Mouse (Mus musculus) hindbrain, embryonic 11.5 days (tissue): ENCODE results near the gene Daglb. TPM values are rescaled to one million over a fixed set of nuclear protein-coding genes. Genes with fewer than 3 reads are reported as not detected.

Experiments used
- ATAC-seq: fragments of 200-750 bp; cut with Nextera tagmentation; 2 replicates; pipeline ENCODE4 v1.8.0; 2017; ENCODE audit warnings: mild to moderate bottlenecking, moderate TSS enrichment, moderate library complexity; ENCODE audit not compliant: low FRiP score
- DNase-seq: peaks from one replicate; pipeline ENCODE4 v3.0.0-alpha.2; 2015; ENCODE audit warnings: low spot score
- H3K27ac ChIP-seq: fragments of 300-500 bp; sonication (generic); 2 replicates; pipeline ENCODE4 v1.5.1; 2014; ENCODE audit warnings: mild to moderate bottlenecking, low read depth, low read length
- H3K27me3 ChIP-seq: fragments of 300-500 bp; sonication (generic); 2 replicates; pipeline ENCODE4 v1.6.1; 2014; ENCODE audit warnings: mild to moderate bottlenecking, low read length, moderate library complexity, mixed read lengths; ENCODE audit not compliant: control insufficient read depth, insufficient read depth
- H3K36me3 ChIP-seq: fragments of 300-500 bp; sonication (generic); 2 replicates; pipeline ENCODE4 v1.6.1; 2014; ENCODE audit warnings: mild to moderate bottlenecking, low read length, moderate library complexity, mixed read lengths; ENCODE audit not compliant: control insufficient read depth, insufficient read depth
- H3K4me1 ChIP-seq: fragments of 300-500 bp; sonication (generic); replicated peaks from 2 replicates; pipeline ENCODE4 v1.6.1; 2014; ENCODE audit warnings: low read length, mixed read lengths; ENCODE audit not compliant: control insufficient read depth, insufficient read depth
- H3K4me2 ChIP-seq: fragments of 300-500 bp; sonication (generic); replicated peaks from 2 replicates; pipeline ENCODE4 v1.6.1; 2014; ENCODE audit warnings: mild to moderate bottlenecking, low read depth, low read length
- H3K4me3 ChIP-seq: fragments of 300-500 bp; sonication (generic); 2 replicates; pipeline ENCODE4 v1.5.1; 2014; ENCODE audit warnings: low read depth, low read length
- H3K9ac ChIP-seq: fragments of 300-500 bp; sonication (generic); 2 replicates; pipeline ENCODE4 v1.6.1; 2014; ENCODE audit warnings: low read depth, low read length
- H3K9me3 ChIP-seq: fragments of 300-500 bp; sonication (generic); 2 replicates; pipeline ENCODE4 v1.6.1; 2016; ENCODE audit warnings: low read length; ENCODE audit not compliant: control insufficient read depth
- WGBS: fragments of 180-500 bp; shearing (Covaris S2); extraction: QIAGEN DNeasy Blood & Tissue Kit; methylation state at CpG from one replicate; pipeline ENCODE4 v1.1.7; 2014; 5-methylcytosine and 5-hydroxymethylcytosine counted together
- polyA plus RNA-seq: library from polyadenylated mRNA; unstranded; fragments of >200 nt; fragmentation: Nextera tagmentation; extraction: Ambion mirVana; gene quantifications from 2 replicates; pipeline ENCODE4 v1.2.1, GENCODE M21; 2014

Daglb gene
- polyA plus RNA-seq, result 10.2 and 12.2 TPM in 2 replicates

GRCm38 (mm10) chr5:143464100-143464756, at the start of gene Daglb:
Gene Daglb (plus strand): TSS chr5:143464584.
- WGBS, result 3% methylated on average over 43 of the region's 43 CpGs
- Histone ChIP-seq H3K9ac (peak within 1 kb of the TSS; percentile 81), H3K9me3 (no peaks in the 10 kb centered on the region), H3K27ac (no peak within 1 kb of the TSS), H3K4me1 (peaks cover 3% of the 10 kb centered on the region; the same call in 1 of the 2 replicates), H3K27me3 (no peaks in the 10 kb centered on the region), H3K4me3 (peak within 1 kb of the TSS; percentile 65), H3K4me2 (peak within 1 kb of the TSS; percentile 74), H3K36me3 (peaks cover 5% of the 10 kb centered on the region; the same call in 1 of the 2 replicates)
- peak; percentile 97 for ATAC-seq
- DNase-seq, result peak; percentile 95

- H3K9ac ChIP-seq, result no peak overlapping the region
- no peak overlapping the region for H3K27ac ChIP-seq
- H3K4me1 ChIP-seq, result no peaks in the 10 kb centered on the region
- H3K4me3 ChIP-seq, result no peak overlapping the region
- ATAC-seq, result no peak
- 89% methylated on average over 4 of the region's 4 CpGs for WGBS
- peaks cover 11% of the 10 kb centered on the region for H3K36me3 ChIP-seq
- no peaks in the 10 kb centered on the region for H3K27me3 ChIP-seq
- DNase-seq, result no peak
- no peak overlapping the region for H3K4me2 ChIP-seq
- no peaks in the 10 kb centered on the region for H3K9me3 ChIP-seq
Measured at GRCm38 (mm10) chr5:143421484-143421883, 42.9 kb upstream of the Daglb start.

GRCm38 (mm10) chr5:143422990-143423389, 41.4 kb upstream of the Daglb start:
- Histone ChIP-seq H3K9ac (no peak overlapping the region), H3K9me3 (no peaks in the 10 kb centered on the region), H3K27me3 (no peaks in the 10 kb centered on the region), H3K4me1 (no peaks in the 10 kb centered on the region), H3K4me2 (no peak overlapping the region), H3K36me3 (peaks cover 11% of the 10 kb centered on the region), H3K27ac (no peak overlapping the region), H3K4me3 (no peak overlapping the region)
- ATAC-seq, result no peak
- no peak for DNase-seq
- WGBS, result 85% methylated on average over 4 of the region's 4 CpGs

- Histone ChIP-seq H3K27me3 (no peaks in the 10 kb centered on the region), H3K27ac (no peak overlapping the region), H3K4me3 (no peak overlapping the region), H3K9ac (no peak overlapping the region), H3K4me1 (no peaks in the 10 kb centered on the region), H3K9me3 (no peaks in the 10 kb centered on the region), H3K4me2 (no peak overlapping the region), H3K36me3 (peaks cover 7% of the 10 kb centered on the region; the same call in 1 of the 2 replicates)
- WGBS, result 25% methylated on average over 6 of the region's 6 CpGs
- DNase-seq (peak; percentile 78), ATAC-seq (no peak)
Measured at GRCm38 (mm10) chr5:143423899-143424519, 40.4 kb upstream of the Daglb start.

GRCm38 (mm10) chr5:143434421-143434820, 30.0 kb upstream of the Daglb start:
- 7% methylated on average over 4 of the region's 4 CpGs for WGBS
- DNase-seq, result peak; percentile 83
- Histone ChIP-seq H3K4me1 (no peaks in the 10 kb centered on the region), H3K27ac (no peak overlapping the region), H3K9me3 (no peaks in the 10 kb centered on the region), H3K4me2 (no peak overlapping the region), H3K36me3 (no peaks in the 10 kb centered on the region), H3K4me3 (no peak overlapping the region), H3K9ac (no peak overlapping the region), H3K27me3 (no peaks in the 10 kb centered on the region)
- ATAC-seq, result no peak

GRCm38 (mm10) chr5:143441298-143441697, 23.1 kb upstream of the Daglb start:
- Histone ChIP-seq H3K9ac (no peak overlapping the region), H3K36me3 (no peaks in the 10 kb centered on the region), H3K9me3 (no peaks in the 10 kb centered on the region), H3K27ac (no peak overlapping the region), H3K4me3 (no peak overlapping the region), H3K27me3 (no peaks in the 10 kb centered on the region), H3K4me2 (no peak overlapping the region), H3K4me1 (no peaks in the 10 kb centered on the region)
- WGBS, result 87% methylated on average over 3 of the region's 3 CpGs
- DNase-seq (no peak), ATAC-seq (no peak)

GRCm38 (mm10) chr5:143441753-143442152, 22.6 kb upstream of the Daglb start:
- no peak overlapping the region for H3K4me3 ChIP-seq
- DNase-seq (no peak), ATAC-seq (no peak)
- H3K27ac ChIP-seq, result no peak overlapping the region
- H3K36me3 ChIP-seq, result no peaks in the 10 kb centered on the region
- no peaks in the 10 kb centered on the region for H3K9me3 ChIP-seq
- no peak overlapping the region for H3K4me2 ChIP-seq
- H3K27me3 ChIP-seq, result no peaks in the 10 kb centered on the region
- no peak overlapping the region for H3K9ac ChIP-seq
- no peaks in the 10 kb centered on the region for H3K4me1 ChIP-seq
- 85% methylated on average over 12 of the region's 12 CpGs for WGBS

- Histone ChIP-seq H3K9ac (peak overlapping the region; percentile 81), H3K36me3 (peaks cover 5% of the 10 kb centered on the region; the same call in 1 of the 2 replicates), H3K4me2 (peak overlapping the region; percentile 74), H3K4me3 (peak overlapping the region; percentile 65), H3K9me3 (no peaks in the 10 kb centered on the region), H3K27me3 (no peaks in the 10 kb centered on the region), H3K27ac (no peak overlapping the region), H3K4me1 (peaks cover 3% of the 10 kb centered on the region; the same call in 1 of the 2 replicates)
- DNase-seq, result no peak
- 80% methylated on average over 11 of the region's 11 CpGs for WGBS
- ATAC-seq, result no peak
Measured at GRCm38 (mm10) chr5:143463671-143464070, 713 bp upstream of the Daglb start.

GRCm38 (mm10) chr5:143464757-143465118, 354 bp downstream of the Daglb start:
- ATAC-seq (peak; percentile 82), DNase-seq (no peak)
- no peaks in the 10 kb centered on the region for H3K9me3 ChIP-seq
- 0% methylated on average over 20 of the region's 20 CpGs for WGBS
- peaks cover 5% of the 10 kb centered on the region; the same call in 1 of the 2 replicates for H3K36me3 ChIP-seq
- H3K9ac ChIP-seq, result peak overlapping the region; percentile 81
- H3K4me3 ChIP-seq, result peak overlapping the region; percentile 65
- H3K27ac ChIP-seq, result no peak overlapping the region
- peak overlapping the region; percentile 74 for H3K4me2 ChIP-seq
- H3K27me3 ChIP-seq, result no peaks in the 10 kb centered on the region
- H3K4me1 ChIP-seq, result peaks cover 3% of the 10 kb centered on the region; the same call in 1 of the 2 replicates
